Mouse (Mus musculus) testis, adult 2 months (tissue): ENCODE data around the gene Zfyve28.

Source experiments
- CTCF ChIP-seq: fragments of 200-500 bp; IDR thresholded peaks from 2 replicates; pipeline ENCODE4 v1.5.1; 2012; ENCODE audit warnings: low read depth, mild to moderate bottlenecking, inconsistent platforms, low read length, moderate library complexity; ENCODE audit not compliant: control insufficient read depth, insufficient read depth, insufficient replicate concordance
- POLR2A ChIP-seq: fragments of 200-500 bp; IDR thresholded peaks from 2 replicates; pipeline ENCODE4 v1.6.1; 2012; ENCODE audit warnings: low read depth, mild to moderate bottlenecking, inconsistent platforms, low read length, moderate library complexity; ENCODE audit not compliant: control insufficient read depth

DNA sequence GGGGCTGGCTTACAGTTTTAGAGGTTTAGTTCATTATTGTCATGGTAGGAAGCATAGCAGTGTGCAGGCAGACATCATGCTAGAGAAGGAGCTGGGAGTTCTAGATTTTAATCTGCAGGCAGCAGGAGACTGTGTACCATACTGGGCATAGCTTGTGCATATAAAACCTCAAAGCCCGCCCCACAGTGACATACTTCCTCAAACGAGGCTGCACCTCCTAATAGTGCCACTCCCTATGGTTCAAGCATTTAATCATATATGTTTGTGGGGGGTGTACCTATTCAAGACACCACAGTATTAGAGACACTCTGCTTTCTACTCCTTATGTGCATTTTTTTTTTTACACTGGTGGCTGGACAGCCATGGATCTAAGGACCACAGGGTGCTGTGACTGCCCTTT is 41.9 kb upstream of the Zfyve28 start:
- no peak for TF ChIP-seq CTCF
- no peak for TF ChIP-seq POLR2A
